Mouse (Mus musculus): ENCODE measurements around the gene Gcn1l1. TPM values are rescaled to one million over a fixed set of nuclear protein-coding genes. Genes with fewer than 3 reads are reported as not detected.
A peak's percentile ranks its signal among the peaks of the same experiment; 100 is the strongest.
"Not testable (repeated sequence)": the region's sequence is repeated elsewhere in the genome, so short reads cannot be mapped to it uniquely, and the experiment has no call there.

The Gcn1l1 gene
- 60.4 and 67.4 TPM in 2 replicates for polyA plus RNA-seq (2016; fragmentation: Nextera tagmentation; extraction: Ambion mirVana)

DNA sequence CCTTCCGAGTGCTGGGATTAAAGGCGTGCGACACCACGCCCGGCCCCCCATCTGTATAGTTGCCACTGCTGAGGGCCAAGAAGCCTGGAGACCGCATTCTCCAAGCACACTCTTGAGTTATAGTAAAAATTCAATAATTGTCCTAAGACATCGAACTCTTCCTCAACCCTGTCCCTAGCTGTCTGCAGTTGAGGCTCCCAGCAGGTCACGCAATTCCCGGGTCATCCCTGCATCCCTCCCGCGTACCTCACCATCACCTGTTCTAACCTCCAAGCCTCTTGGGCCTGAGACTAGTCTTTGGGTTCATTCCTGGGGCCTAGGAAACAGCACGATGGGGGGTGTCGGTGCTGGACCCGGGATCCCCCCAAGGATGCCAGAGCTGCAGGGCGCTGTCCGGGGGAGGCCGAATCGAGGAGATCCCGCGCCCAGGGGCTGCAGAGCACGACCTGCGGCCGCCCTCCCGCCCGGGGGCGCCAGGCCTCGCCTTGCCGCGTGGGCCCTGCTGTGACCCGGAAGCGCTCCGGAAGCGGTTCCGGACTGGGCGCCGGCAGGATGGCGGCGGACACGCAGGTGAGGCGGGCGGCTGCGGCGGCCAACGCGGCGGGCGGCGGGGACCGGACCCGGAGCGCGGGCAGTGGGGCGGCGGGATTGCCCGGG lies at the start of gene Gcn1l1:
Gene Gcn1l1, plus strand, starts transcription at position 518 of the 657 bp plus-strand sequence.
- Histone ChIP-seq H3K36me3 (replicated peaks) (peaks cover 43% of the 10 kb centered on the region), H3K27ac (peak within 1 kb of the TSS; percentile 76), H3K27me3 (no peaks in the 10 kb centered on the region), H3K4me1 (peaks cover 42% of the 10 kb centered on the region), H3K9me3 (no peaks in the 10 kb centered on the region), H3K4me2 (peak within 1 kb of the TSS; percentile 81), H3K9ac (peak within 1 kb of the TSS; percentile 94), H3K4me3 (replicated peaks) (peak within 1 kb of the TSS; percentile 97)
- 2% methylated on average over 39 of the region's 55 CpGs for WGBS
- peak; percentile 91 for ATAC-seq (ENCODE audit: low FRiP score)

DNA sequence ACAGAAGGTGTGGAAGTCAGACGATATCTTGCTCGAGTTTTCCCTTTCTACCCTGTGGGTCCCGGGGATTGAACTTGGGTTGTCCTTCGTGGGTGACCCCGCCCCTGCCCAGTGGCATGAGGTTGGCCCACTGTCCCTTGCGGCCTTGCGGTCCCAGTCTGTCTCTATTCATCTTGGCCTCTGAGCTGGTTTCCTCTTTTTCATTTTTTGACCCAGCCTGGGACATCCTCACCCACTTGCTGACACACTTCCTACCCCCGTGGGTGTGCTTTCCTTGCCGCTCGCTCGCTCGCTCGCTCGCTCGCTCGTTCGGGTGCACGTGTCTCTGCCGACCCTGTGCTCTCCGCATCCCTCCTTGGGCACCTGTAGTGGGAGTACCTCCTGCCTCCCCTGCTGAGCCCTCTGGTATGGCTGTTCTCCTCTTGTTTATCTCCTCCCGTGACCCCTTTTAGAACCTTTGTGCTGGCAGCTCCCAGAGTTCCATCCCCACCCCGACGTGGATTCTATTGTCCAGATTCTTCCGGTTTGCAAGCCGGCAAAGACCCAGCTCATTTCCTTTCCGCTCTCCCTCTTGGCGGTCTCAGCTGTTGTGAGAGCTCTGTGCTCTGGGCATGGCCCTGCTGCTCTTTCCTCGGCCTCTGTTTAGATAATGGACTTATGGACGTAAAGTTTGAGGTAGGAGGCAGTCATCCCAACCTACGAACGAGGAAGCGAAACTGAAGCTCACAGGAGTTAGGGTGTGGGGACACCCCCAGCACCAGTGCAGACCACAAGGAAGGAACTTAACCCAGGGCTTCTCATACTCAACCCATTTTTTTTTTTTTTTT lies 48.8 kb upstream of the Gcn1l1 start:
- WGBS = 83% methylated on average over 32 of the region's 32 CpGs
- Histone ChIP-seq H3K4me2 (no peak overlapping the region), H3K36me3 (replicated peaks) (no peaks in the 10 kb centered on the region), H3K9ac (no peak overlapping the region), H3K4me3 (replicated peaks) (no peak overlapping the region), H3K9me3 (no peaks in the 10 kb centered on the region), H3K27me3 (no peaks in the 10 kb centered on the region), H3K27ac (no peak overlapping the region), H3K4me1 (peaks cover 14% of the 10 kb centered on the region)
- no peak for ATAC-seq (ENCODE audit: low FRiP score)

DNA sequence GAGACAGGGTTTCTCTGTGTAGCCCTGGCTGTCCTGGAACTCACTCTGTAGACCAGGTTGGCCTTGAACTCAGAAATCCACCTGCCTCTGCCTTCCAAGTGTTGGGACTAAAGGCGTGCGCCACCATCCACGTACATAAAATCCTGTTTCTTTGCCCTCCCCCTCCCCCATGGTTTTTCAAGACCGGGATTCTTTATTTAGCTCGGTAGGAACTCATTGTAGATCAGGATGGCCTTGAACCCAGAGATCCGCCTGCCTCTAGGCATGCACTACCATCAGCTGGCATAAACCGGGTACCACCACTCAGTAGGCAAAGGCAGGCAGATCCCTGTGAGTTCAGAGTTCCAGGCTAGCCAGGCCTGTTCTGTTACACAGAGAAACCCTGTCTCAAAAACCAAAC lies 48.1 kb upstream of the Gcn1l1 start:
- no peak overlapping the region for H3K9ac ChIP-seq
- no peak for ATAC-seq (ENCODE audit: low FRiP score)
- WGBS = 95% methylated on average over 7 of the region's 7 CpGs
- H3K4me1 ChIP-seq = peaks cover 18% of the 10 kb centered on the region
- H3K27me3 ChIP-seq = no peaks in the 10 kb centered on the region
- H3K27ac ChIP-seq = no peak overlapping the region
- H3K9me3 ChIP-seq = no peaks in the 10 kb centered on the region
- no peaks in the 10 kb centered on the region for H3K36me3 ChIP-seq (replicated peaks)
- H3K4me2 ChIP-seq = no peak overlapping the region
- H3K4me3 ChIP-seq (replicated peaks) = no peak overlapping the region

DNA sequence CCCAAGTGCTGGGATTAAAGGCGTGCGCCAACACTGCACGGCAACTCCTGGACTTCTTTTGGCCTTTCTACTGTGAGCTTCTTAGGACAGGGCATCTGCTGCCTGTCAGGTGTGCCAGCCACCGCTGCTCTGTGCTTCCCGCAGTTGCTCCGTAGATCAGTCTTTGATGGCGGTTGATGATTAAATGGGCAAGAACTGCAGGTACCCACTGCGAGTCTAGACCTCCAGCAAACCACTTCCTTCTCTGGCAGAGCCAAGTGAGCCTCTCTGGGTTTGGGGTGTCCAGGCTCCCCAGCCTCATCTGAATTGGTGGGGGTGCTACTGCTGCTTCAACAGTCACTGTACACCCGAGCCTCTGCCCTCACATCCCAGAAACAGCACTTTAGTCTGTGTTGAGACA lies 47.6 kb upstream of the Gcn1l1 start:
- ATAC-seq (ENCODE audit: low FRiP score) = no peak
- 96% methylated on average over 9 of the region's 9 CpGs for WGBS
- H3K36me3 ChIP-seq (replicated peaks) = no peaks in the 10 kb centered on the region
- no peak overlapping the region for H3K9ac ChIP-seq
- no peak overlapping the region for H3K4me3 ChIP-seq (replicated peaks)
- no peak overlapping the region for H3K4me2 ChIP-seq
- H3K27ac ChIP-seq = no peak overlapping the region
- peaks cover 20% of the 10 kb centered on the region for H3K4me1 ChIP-seq
- no peaks in the 10 kb centered on the region for H3K27me3 ChIP-seq
- H3K9me3 ChIP-seq = no peaks in the 10 kb centered on the region

DNA sequence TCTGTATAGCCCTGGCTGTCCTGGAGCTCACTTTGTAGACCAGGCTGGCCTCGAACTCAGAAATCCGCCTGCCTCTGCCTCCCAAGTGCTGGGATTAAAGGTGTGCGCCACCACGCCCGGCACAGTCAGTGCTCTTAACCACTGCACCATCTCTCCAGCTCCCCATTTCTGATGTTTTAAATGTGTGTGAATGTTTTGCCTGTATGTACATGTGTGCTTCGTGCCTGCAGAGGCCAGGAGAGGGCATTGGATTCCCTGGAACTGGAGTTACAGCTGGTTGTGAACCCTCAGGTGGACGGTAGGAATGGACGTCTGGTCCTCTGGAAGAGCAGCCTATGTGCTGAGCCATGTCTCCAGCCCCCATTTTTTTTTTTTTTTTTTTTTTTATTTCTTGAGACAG lies 46.8 kb upstream of the Gcn1l1 start:
- not testable (repeated sequence) for H3K27ac ChIP-seq; H3K4me2 ChIP-seq; H3K36me3 ChIP-seq (replicated peaks); H3K9ac ChIP-seq; H3K27me3 ChIP-seq; ATAC-seq (ENCODE audit: low FRiP score); H3K4me3 ChIP-seq (replicated peaks); H3K9me3 ChIP-seq
- 92% methylated on average over 8 of the region's 8 CpGs for WGBS
- peaks cover 20% of the 10 kb centered on the region for H3K4me1 ChIP-seq

DNA sequence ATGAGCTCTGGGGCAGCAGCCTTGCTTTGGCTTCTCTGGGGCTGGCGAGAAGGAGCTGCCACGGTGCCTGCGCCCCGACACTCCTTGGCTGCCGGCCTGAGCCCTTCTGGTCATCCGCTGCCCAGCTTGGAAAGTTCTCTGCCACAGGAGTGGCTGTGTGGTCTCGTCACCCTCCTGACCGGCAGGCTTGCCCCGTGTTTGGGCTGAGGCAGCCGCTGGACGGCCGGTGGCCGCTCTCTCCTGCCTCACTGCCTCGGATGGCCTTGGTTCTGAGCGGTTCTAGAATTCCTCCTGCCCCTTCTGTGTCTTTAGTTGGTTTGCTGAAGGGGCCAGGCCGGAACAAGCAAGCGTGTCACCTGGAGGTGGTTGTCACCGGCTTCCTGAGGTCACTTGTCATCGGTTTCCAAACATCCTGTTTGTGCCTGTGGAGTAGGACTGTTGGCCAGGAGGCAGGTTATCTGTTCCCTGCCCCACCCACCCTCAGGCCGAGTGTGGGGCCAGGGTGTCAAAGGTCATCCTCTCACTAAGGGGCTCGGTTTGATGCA lies 44.7 kb upstream of the Gcn1l1 start:
- no peak for ATAC-seq (ENCODE audit: low FRiP score)
- Histone ChIP-seq H3K27me3 (no peaks in the 10 kb centered on the region), H3K9me3 (no peaks in the 10 kb centered on the region), H3K36me3 (replicated peaks) (no peaks in the 10 kb centered on the region), H3K4me1 (peaks cover 18% of the 10 kb centered on the region), H3K9ac (no peak overlapping the region), H3K27ac (0 out of 2 replicates have a peak overlapping the region, but pooled peaks have one; percentile 13), H3K4me2 (no peak overlapping the region), H3K4me3 (replicated peaks) (no peak overlapping the region)
- WGBS = 84% methylated on average over 21 of the region's 21 CpGs

DNA sequence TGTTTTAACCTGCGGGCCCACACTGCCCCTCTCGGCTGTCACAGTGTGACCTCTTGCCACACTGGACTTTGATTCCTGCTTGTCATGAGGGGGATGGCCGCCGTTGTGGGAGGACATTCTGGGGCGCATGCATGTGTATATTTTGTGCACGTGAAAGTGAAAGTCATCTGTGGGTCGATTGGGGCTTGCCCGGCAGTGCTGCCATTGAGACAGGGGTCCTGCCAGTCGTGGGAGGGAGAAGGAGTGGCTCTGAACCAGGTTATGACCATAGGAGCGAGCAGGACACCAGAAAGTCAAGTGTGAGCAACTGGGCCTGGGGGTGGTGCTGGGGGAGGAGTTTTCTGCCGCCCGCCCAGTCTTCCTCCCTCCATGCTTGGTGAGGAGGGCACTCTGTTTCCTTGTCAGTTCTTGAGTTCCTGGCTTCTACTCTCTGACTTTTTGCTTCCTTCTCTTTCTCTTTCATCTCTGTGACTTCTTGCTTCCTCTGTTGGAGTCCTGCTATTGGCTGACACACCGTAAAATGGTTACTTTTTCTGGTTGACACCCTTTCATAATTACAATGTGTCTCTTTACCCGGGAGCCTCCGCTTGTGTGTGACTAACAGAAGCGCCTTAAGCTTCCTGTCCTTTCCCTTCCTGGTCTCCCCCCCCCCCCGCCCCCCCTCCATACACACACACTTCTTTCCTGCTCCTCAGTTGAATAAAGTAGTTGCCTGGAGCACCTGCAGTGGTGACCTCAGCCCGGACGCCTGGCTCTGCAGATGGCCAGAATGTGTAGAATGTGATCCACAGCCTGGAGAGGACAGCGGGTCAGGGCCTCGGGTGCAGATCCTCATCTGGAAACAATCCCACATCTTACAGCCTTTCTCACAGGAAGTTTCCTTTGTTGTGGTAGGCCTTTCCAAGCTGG lies 43.2 kb upstream of the Gcn1l1 start:
- no peak overlapping the region for H3K4me2 ChIP-seq
- no peaks in the 10 kb centered on the region for H3K9me3 ChIP-seq
- no peak for ATAC-seq (ENCODE audit: low FRiP score)
- H3K27me3 ChIP-seq = no peaks in the 10 kb centered on the region
- peaks cover 18% of the 10 kb centered on the region for H3K4me1 ChIP-seq
- H3K36me3 ChIP-seq (replicated peaks) = no peaks in the 10 kb centered on the region
- no peak overlapping the region for H3K9ac ChIP-seq
- H3K4me3 ChIP-seq (replicated peaks) = no peak overlapping the region
- H3K27ac ChIP-seq = no peak overlapping the region
- 82% methylated on average over 20 of the region's 21 CpGs for WGBS

DNA sequence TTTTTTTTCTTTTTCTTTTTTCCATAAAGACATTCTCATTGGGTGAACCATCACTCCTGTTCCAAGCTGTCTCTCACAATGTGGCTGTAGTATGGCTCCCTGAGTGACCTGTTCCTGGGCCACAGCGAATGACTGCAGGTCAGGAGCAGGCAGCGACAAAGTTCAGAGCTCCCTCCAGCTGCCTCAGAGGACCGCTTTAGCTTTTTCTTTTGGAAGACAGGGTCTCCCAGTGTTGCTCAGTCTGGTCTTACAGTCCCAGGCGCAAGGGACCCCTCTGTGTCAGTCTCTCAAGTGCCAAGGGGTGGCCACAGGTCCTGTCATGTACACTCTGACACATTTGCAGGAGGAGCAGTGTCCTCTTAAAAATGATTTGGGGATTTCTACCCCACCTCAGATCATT lies 42.5 kb upstream of the Gcn1l1 start:
- Histone ChIP-seq H3K27me3 (no peaks in the 10 kb centered on the region), H3K27ac (no peak overlapping the region), H3K4me3 (replicated peaks) (no peak overlapping the region), H3K36me3 (replicated peaks) (no peaks in the 10 kb centered on the region), H3K4me1 (peaks cover 18% of the 10 kb centered on the region), H3K4me2 (no peak overlapping the region), H3K9me3 (no peaks in the 10 kb centered on the region), H3K9ac (no peak overlapping the region)
- ATAC-seq (ENCODE audit: low FRiP score) = no peak
- WGBS = 77% methylated on average over 4 of the region's 4 CpGs

DNA sequence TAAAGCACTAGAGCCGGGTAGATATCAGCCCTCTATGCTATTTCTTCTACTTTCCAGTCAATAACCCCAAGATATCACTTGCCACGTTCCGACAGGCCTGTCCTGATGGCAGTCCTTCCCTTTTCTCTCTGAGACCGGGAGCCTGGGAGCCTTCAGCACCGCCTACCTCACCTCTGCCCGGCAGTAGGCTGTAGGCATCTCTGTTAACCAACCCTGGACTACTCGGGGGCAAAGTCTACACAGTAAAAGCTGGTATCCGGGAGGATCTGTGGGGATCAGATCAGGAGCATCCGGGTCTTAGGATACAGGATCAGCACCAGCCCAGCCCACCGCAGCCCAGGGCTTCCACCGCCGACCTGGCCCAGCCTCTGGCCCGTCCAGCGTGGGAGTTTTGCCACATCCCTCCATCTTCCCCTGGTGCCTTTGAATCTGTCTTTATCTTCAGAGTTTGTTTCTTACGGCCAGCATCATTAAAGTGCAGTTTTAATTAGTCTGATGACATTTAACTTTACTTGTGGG lies 42.0 kb upstream of the Gcn1l1 start:
- 81% methylated on average over 15 of the region's 15 CpGs for WGBS
- H3K4me1 ChIP-seq = peaks cover 18% of the 10 kb centered on the region
- ATAC-seq (ENCODE audit: low FRiP score) = no peak

DNA sequence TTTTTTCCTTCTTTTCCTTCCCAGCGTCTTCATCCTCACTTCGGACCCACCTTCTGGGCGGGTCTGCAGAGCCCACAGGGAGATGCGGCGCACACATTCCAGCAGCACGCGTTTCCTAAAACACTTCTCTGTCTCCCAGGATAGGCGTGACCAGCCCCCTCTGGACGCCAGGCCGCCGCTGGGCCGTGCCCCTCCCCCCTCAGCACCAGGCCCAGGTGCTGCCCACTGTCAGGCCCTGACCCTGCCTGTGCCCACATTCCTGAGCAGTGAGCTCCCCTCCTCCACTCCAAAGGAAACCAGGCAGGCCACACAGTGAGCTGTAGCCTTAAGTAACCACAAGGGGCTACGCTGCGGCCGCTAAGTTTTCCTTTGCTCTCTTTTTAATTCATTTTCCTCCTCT lies 41.1 kb upstream of the Gcn1l1 start:
- Histone ChIP-seq H3K4me2 (no peak overlapping the region), H3K4me1 (peaks cover 18% of the 10 kb centered on the region), H3K27ac (no peak overlapping the region), H3K9ac (no peak overlapping the region), H3K9me3 (no peaks in the 10 kb centered on the region), H3K27me3 (no peaks in the 10 kb centered on the region), H3K4me3 (replicated peaks) (no peak overlapping the region), H3K36me3 (replicated peaks) (no peaks in the 10 kb centered on the region)
- WGBS = 8% methylated on average over 15 of the region's 15 CpGs
- ATAC-seq (ENCODE audit: low FRiP score) = no peak

More for the DNA sequence above, 42.0 kb upstream of the Gcn1l1 start:
- H3K36me3 ChIP-seq (replicated peaks) = no peaks in the 10 kb centered on the region
- no peak overlapping the region for H3K4me3 ChIP-seq (replicated peaks)
- H3K4me2 ChIP-seq = no peak overlapping the region
- no peak overlapping the region for H3K27ac ChIP-seq
- no peaks in the 10 kb centered on the region for H3K27me3 ChIP-seq
- H3K9me3 ChIP-seq = no peaks in the 10 kb centered on the region
- H3K9ac ChIP-seq = no peak overlapping the region

DNA sequence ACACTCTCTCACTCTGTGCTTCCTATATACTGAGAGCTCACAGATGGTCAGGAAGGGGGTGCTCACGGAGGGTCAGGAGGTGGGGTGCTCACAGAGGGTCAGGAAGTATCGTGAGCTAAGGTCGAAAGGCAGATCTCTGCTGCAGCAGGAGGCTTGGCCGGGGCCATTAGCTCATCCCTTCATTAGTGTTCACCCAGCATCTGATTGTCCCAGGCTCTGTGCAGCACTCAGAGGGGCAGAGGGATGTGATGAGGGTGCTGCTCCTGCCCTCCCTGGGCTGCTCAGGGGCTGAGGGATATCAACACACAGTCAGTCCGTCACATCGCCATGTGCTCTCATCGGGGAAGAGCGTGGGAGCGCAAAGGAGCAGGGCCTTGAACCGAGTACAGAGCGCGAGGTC lies 40.6 kb upstream of the Gcn1l1 start:
- H3K4me2 ChIP-seq = no peak overlapping the region
- H3K27me3 ChIP-seq = no peaks in the 10 kb centered on the region
- H3K9me3 ChIP-seq = no peaks in the 10 kb centered on the region
- no peaks in the 10 kb centered on the region for H3K36me3 ChIP-seq (replicated peaks)
- H3K4me3 ChIP-seq (replicated peaks) = no peak overlapping the region
- WGBS = 55% methylated on average over 12 of the region's 12 CpGs
- ATAC-seq (ENCODE audit: low FRiP score) = no peak
- no peak overlapping the region for H3K27ac ChIP-seq
- H3K4me1 ChIP-seq = peaks cover 18% of the 10 kb centered on the region
- H3K9ac ChIP-seq = no peak overlapping the region

DNA sequence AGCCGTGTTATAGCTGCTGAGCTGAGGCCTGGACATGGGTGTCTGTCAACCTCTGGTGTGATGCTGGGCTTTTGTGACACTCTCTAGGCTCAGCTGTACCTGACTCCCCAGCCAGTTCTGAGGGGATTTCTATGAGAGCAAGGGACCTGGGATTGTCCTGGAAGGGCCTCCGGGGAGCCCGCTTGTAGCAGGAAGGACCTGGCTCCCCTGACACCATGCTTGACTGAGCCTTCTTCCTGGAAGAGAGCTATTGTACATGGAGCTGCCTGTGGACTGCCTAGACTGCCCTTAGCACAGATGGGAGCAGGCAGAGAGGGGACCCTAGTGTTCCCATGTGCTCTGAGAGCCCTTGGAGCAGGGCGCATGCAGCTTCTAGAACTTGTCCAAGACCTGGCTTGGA lies 39.6 kb upstream of the Gcn1l1 start:
- WGBS = 89% methylated on average over 4 of the region's 4 CpGs
- H3K36me3 ChIP-seq (replicated peaks) = no peaks in the 10 kb centered on the region
- no peak overlapping the region for H3K4me2 ChIP-seq
- H3K27me3 ChIP-seq = no peaks in the 10 kb centered on the region
- ATAC-seq (ENCODE audit: low FRiP score) = no peak
- H3K9ac ChIP-seq = no peak overlapping the region
- no peak overlapping the region for H3K27ac ChIP-seq
- no peaks in the 10 kb centered on the region for H3K9me3 ChIP-seq
- peaks cover 25% of the 10 kb centered on the region for H3K4me1 ChIP-seq
- no peak overlapping the region for H3K4me3 ChIP-seq (replicated peaks)

Data from forebrain, embryonic 12.5 days (tissue).